Comparison of ENCODE assay signal across 18 mouse cellular contexts in genomic region chr10:70140414-70140813, GRCm38 (mm10). TPM values are rescaled to one million over a fixed set of nuclear protein-coding genes. Genes with fewer than 3 reads are reported as not detected.
DNase-seq lines count a peak whose midpoint lies in the region; ATAC-seq and TF ChIP-seq lines count a peak whose summit lies in the region.
"Had no signal": no experiment of that assay in that cellular context is flagged by ENCODE, and none has a peak within 500 bp of the region (broad histone marks: within the 10 kb centered on the region; RNA-seq: fewer than 3 reads in every experiment).

No protein-coding gene starts in this region.

- H3K4me3 ChIP-seq in kidney, embryonic 16.5 days (ENCODE audit: low read length), result no peak overlapping the region
- H3K4me3 ChIP-seq in intestine, embryonic 16.5 days (ENCODE audit: low read length), result no peak overlapping the region
- H3K4me3 ChIP-seq in liver, embryonic 15.5 days (replicated peaks), result no peak overlapping the region
- no peak overlapping the region for H3K4me3 ChIP-seq in stomach, postnatal 0 days (ENCODE audit: low read depth, low read length)
- H3K4me3 ChIP-seq: embryonic facial prominence, embryonic 13.5 days; hindbrain, embryonic 15.5 days had no signal

- WGBS in kidney, embryonic 16.5 days, result 88% methylated on average over 12 of the region's 12 CpGs
- WGBS in intestine, embryonic 16.5 days, result 83% methylated on average over 12 of the region's 12 CpGs
- WGBS in liver, embryonic 15.5 days (ENCODE audit: insufficient replicate concordance), result 41% methylated on average over 12 of the region's 12 CpGs
- 75% methylated on average over 12 of the region's 12 CpGs for WGBS in stomach, postnatal 0 days

- 0 out of 2 replicates have a peak, but pooled peaks cover 3% of the 10 kb centered on the region for H3K4me1 ChIP-seq in kidney, embryonic 16.5 days (ENCODE audit: insufficient read depth, low read length)
- H3K4me1 ChIP-seq in intestine, embryonic 16.5 days (ENCODE audit: control insufficient read depth, insufficient read depth, low read length), result no peaks in the 10 kb centered on the region
- peaks cover 42% of the 10 kb centered on the region for H3K4me1 ChIP-seq in liver, embryonic 15.5 days (replicated peaks)
- 0 out of 2 replicates have a peak, but pooled peaks cover 2% of the 10 kb centered on the region for H3K4me1 ChIP-seq in stomach, postnatal 0 days (replicated peaks; ENCODE audit: control insufficient read depth, insufficient read depth)

- ATAC-seq in kidney, embryonic 16.5 days (ENCODE audit: low FRiP score, low TSS enrichment), result peak; percentile 31; the same call in 1 of the 2 replicates
- peak; percentile 56 for ATAC-seq in intestine, embryonic 16.5 days
- peak; percentile 87 for ATAC-seq in liver, embryonic 15.5 days (ENCODE audit: insufficient read depth)
- peak; percentile 56 for ATAC-seq in stomach, postnatal 0 days (ENCODE audit: low FRiP score, low TSS enrichment)

- intact Hi-C loops in gastrocnemius, postnatal 36 days (cut with DNase I), result no loop called here

- no peaks in the 10 kb centered on the region; the same call in 1 of the 2 replicates for H3K9me3 ChIP-seq in kidney, embryonic 16.5 days (ENCODE audit: low read length)
- no peaks in the 10 kb centered on the region for H3K9me3 ChIP-seq in intestine, embryonic 16.5 days (ENCODE audit: control insufficient read depth, low read length)
- no peaks in the 10 kb centered on the region for H3K9me3 ChIP-seq in liver, embryonic 15.5 days (replicated peaks)
- no peaks in the 10 kb centered on the region for H3K9me3 ChIP-seq in stomach, postnatal 0 days (ENCODE audit: control insufficient read depth, low read length)
- H3K9me3 ChIP-seq: embryonic facial prominence, embryonic 13.5 days; hindbrain, embryonic 15.5 days had no signal

- no peak overlapping the region for H3K4me2 ChIP-seq in kidney, embryonic 16.5 days (replicated peaks; ENCODE audit: low read depth, low read length)
- no peak overlapping the region for H3K4me2 ChIP-seq in intestine, embryonic 16.5 days (ENCODE audit: low read depth, low read length)
- peak overlapping the region; percentile 23 for H3K4me2 ChIP-seq in liver, embryonic 15.5 days
- H3K4me2 ChIP-seq in stomach, postnatal 0 days (replicated peaks; ENCODE audit: low read depth), result no peak overlapping the region
- H3K4me2 ChIP-seq: embryonic facial prominence, embryonic 13.5 days; hindbrain, embryonic 15.5 days had no signal

- DNase-seq in kidney, adult 9 months, result no peak
- DNase-seq in stomach, postnatal 0 days (ENCODE audit: low spot score), result no peak
- DNase-seq in gastrocnemius, postnatal 36 days, result no peak
- no peak for DNase-seq in layer of hippocampus, postnatal 10 days (ENCODE audit: low spot score in 2 of 2)
- DNase-seq: adrenal gland, adult 2 months; cerebellum, postnatal 10 days; heart, adult 11 months; heart, postnatal 14 days; kidney, adult 11 months; kidney, postnatal 10 days; lung, postnatal 10 days; right cerebral cortex, adult 18-20 months; thymus, postnatal 36 days had no signal

- no peak overlapping the region for H3K9ac ChIP-seq in kidney, embryonic 16.5 days (replicated peaks; ENCODE audit: low read length)
- H3K9ac ChIP-seq in intestine, embryonic 16.5 days (ENCODE audit: low read depth, low read length), result no peak overlapping the region
- no peak overlapping the region for H3K9ac ChIP-seq in liver, embryonic 15.5 days
- H3K9ac ChIP-seq in stomach, postnatal 0 days (ENCODE audit: low read length), result no peak overlapping the region
- H3K9ac ChIP-seq: embryonic facial prominence, embryonic 13.5 days; hindbrain, embryonic 15.5 days had no signal

- TF ChIP-seq CTCF in stomach, postnatal 0 days (IDR thresholded peaks at IDR 0.05; ENCODE audit: low read depth), result no peak

- H3K27me3 ChIP-seq in kidney, embryonic 16.5 days (ENCODE audit: insufficient read depth, low read length), result no peaks in the 10 kb centered on the region
- no peaks in the 10 kb centered on the region for H3K27me3 ChIP-seq in intestine, embryonic 16.5 days (replicated peaks; ENCODE audit: control insufficient read depth, insufficient read depth, low read length)
- no peaks in the 10 kb centered on the region for H3K27me3 ChIP-seq in liver, embryonic 15.5 days
- no peaks in the 10 kb centered on the region for H3K27me3 ChIP-seq in stomach, postnatal 0 days (ENCODE audit: control insufficient read depth, insufficient read depth, low read length)
- H3K27me3 ChIP-seq: embryonic facial prominence, embryonic 13.5 days; hindbrain, embryonic 15.5 days had no signal

- H3K36me3 ChIP-seq in kidney, embryonic 16.5 days (ENCODE audit: insufficient read depth, low read length), result peaks cover 28% of the 10 kb centered on the region
- peaks cover 12% of the 10 kb centered on the region for H3K36me3 ChIP-seq in intestine, embryonic 16.5 days (ENCODE audit: control insufficient read depth, insufficient read depth, low read length)
- H3K36me3 ChIP-seq in liver, embryonic 15.5 days (replicated peaks), result peaks cover 32% of the 10 kb centered on the region
- peaks cover 5% of the 10 kb centered on the region; the same call in 1 of the 2 replicates for H3K36me3 ChIP-seq in stomach, postnatal 0 days (ENCODE audit: control insufficient read depth, insufficient read depth, low read length)

- no peak for TF ChIP-seq EP300 in stomach, postnatal 0 days (optimal IDR thresholded peaks at IDR 0.05)

- H3K27ac ChIP-seq in kidney, embryonic 16.5 days (ENCODE audit: low read length), result no peak overlapping the region
- no peak overlapping the region for H3K27ac ChIP-seq in intestine, embryonic 16.5 days (ENCODE audit: low read length)
- peak overlapping the region; percentile 66 for H3K27ac ChIP-seq in liver, embryonic 15.5 days (replicated peaks)
- H3K27ac ChIP-seq in stomach, postnatal 0 days (replicated peaks), result no peak overlapping the region
- H3K27ac ChIP-seq: embryonic facial prominence, embryonic 13.5 days had no signal

RNA-seq across cellular contexts. Expression of gene Ccdc6, which starts 43.5 kb away (rescaled TPM):
- polyA plus RNA-seq in kidney, embryonic 16.5 days (2015; fragmentation: Nextera tagmentation; extraction: Ambion mirVana), result 18.3 and 22.4 TPM in 2 replicates
- 11.7 and 13.0 TPM in 2 replicates for polyA plus RNA-seq in intestine, embryonic 16.5 days (2015; fragmentation: Nextera tagmentation; extraction: Ambion mirVana)
- 7.0 and 7.5 TPM in 2 replicates for polyA plus RNA-seq in liver, embryonic 15.5 days (2015; fragmentation: Nextera tagmentation; extraction: Ambion mirVana)
- polyA plus RNA-seq in stomach, postnatal 0 days (2015; fragmentation: Nextera tagmentation; extraction: Ambion mirVana), result 9.4 and 10.0 TPM in 2 replicates
- total RNA-seq in gastrocnemius, postnatal 36 days (2021), result 100 to 1,000 TPM; 100 to 121 TPM
- total RNA-seq in layer of hippocampus, postnatal 10 days (2021), result 10 to 100 TPM; 68.3 to 73.0 TPM

Comparison
In these comparisons a context has a peak if more than half of its experiments do, and no peak if none do; other contexts are left out.
1. ATAC-seq: peak in every context shown above with its lines; median percentile 87 in liver, embryonic 15.5 days; 56 in intestine, embryonic 16.5 days; 56 in stomach, postnatal 0 days; 31 in kidney, embryonic 16.5 days.